ENCODE assay signal across 10 mouse cellular contexts in genomic region chr9:45048511-45048910, GRCm38 (mm10). TPM values are rescaled to one million over a fixed set of nuclear protein-coding genes. Genes with fewer than 3 reads are reported as not detected.
DNase-seq lines count a peak whose midpoint lies in the region; ATAC-seq and TF ChIP-seq lines count a peak whose summit lies in the region.
"Had no signal": no experiment of that assay in that cellular context is flagged by ENCODE, and none has a peak within 500 bp of the region (broad histone marks: within the 10 kb centered on the region; RNA-seq: fewer than 3 reads in every experiment).

No protein-coding gene starts in this region.

- H3K27me3 ChIP-seq in intestine, postnatal 0 days (replicated peaks; ENCODE audit: control insufficient read depth, insufficient read depth, low read length), result no peaks in the 10 kb centered on the region
- no peaks in the 10 kb centered on the region for H3K27me3 ChIP-seq in intestine, embryonic 16.5 days (replicated peaks; ENCODE audit: control insufficient read depth, insufficient read depth, low read length)
- H3K27me3 ChIP-seq in testis, adult 2 months (ENCODE audit: control insufficient read depth, insufficient read depth, low read length), result no peaks in the 10 kb centered on the region; the same call in 1 of the 2 replicates

- no peak; the same call in 1 of the 2 replicates for ATAC-seq in intestine, postnatal 0 days
- no peak for ATAC-seq in intestine, embryonic 16.5 days

- no peak overlapping the region for H3K4me3 ChIP-seq in intestine, postnatal 0 days (ENCODE audit: low read depth, low read length)
- no peak overlapping the region for H3K4me3 ChIP-seq in intestine, embryonic 16.5 days (ENCODE audit: low read length)
- H3K4me3 ChIP-seq in testis, adult 2 months (ENCODE audit: control insufficient read depth, low read depth, low read length), result no peak overlapping the region
- H3K4me3 ChIP-seq: embryonic facial prominence, embryonic 15.5 days had no signal

- 21% methylated on average over 4 of the region's 4 CpGs for WGBS in intestine, postnatal 0 days
- 29% methylated on average over 4 of the region's 4 CpGs for WGBS in intestine, embryonic 16.5 days

- H3K27ac ChIP-seq in intestine, postnatal 0 days (ENCODE audit: low read depth, low read length), result no peak overlapping the region
- no peak overlapping the region for H3K27ac ChIP-seq in intestine, embryonic 16.5 days (ENCODE audit: low read length)
- no peak overlapping the region for H3K27ac ChIP-seq in testis, adult 2 months (ENCODE audit: control insufficient read depth, insufficient read depth, low read depth, low read length)
- H3K27ac ChIP-seq: embryonic facial prominence, embryonic 15.5 days had no signal

- DNase-seq in testis, postnatal 10 days (ENCODE audit: low spot score), result no peak
- peak; percentile 28 for DNase-seq in c-Kit-positive CD71-negative TER-119-negative erythroid progenitor cells, embryonic 14.5 days (ENCODE audit: low read depth)
- DNase-seq in lung, postnatal 36 days, result peak; percentile 58
- no peak for DNase-seq in neural tube, embryonic 10.5 days (ENCODE audit: extremely low spot score, low spot score)
- DNase-seq in heart, adult 11 months, result no peak

- no peaks in the 10 kb centered on the region for H3K36me3 ChIP-seq in intestine, postnatal 0 days (ENCODE audit: control insufficient read depth, insufficient read depth)
- no peaks in the 10 kb centered on the region for H3K36me3 ChIP-seq in intestine, embryonic 16.5 days (ENCODE audit: control insufficient read depth, insufficient read depth, low read length)
- no peaks in the 10 kb centered on the region for H3K36me3 ChIP-seq in testis, adult 2 months (ENCODE audit: control insufficient read depth, insufficient read depth, low read length)
- H3K36me3 ChIP-seq: embryonic facial prominence, embryonic 15.5 days had no signal

- H3K4me1 ChIP-seq in intestine, postnatal 0 days (replicated peaks; ENCODE audit: control insufficient read depth, insufficient read depth, low read length), result no peaks in the 10 kb centered on the region
- H3K4me1 ChIP-seq in intestine, embryonic 16.5 days (ENCODE audit: control insufficient read depth, insufficient read depth, low read length), result no peaks in the 10 kb centered on the region
- peaks cover 7% of the 10 kb centered on the region for H3K4me1 ChIP-seq in testis, adult 2 months (ENCODE audit: control insufficient read depth, insufficient read depth, low read length)
- H3K4me1 ChIP-seq: embryonic facial prominence, embryonic 15.5 days had no signal

- TF ChIP-seq POLR2A in testis, adult 2 months (IDR thresholded peaks at IDR 0.05; ENCODE audit: control insufficient read depth, low read depth, low read length), result no peak

- TF ChIP-seq CTCF in intestine, postnatal 0 days (IDR thresholded peaks at IDR 0.05; ENCODE audit: low read depth), result peak; percentile 85
- TF ChIP-seq CTCF in testis, adult 2 months (IDR thresholded peaks at IDR 0.05; ENCODE audit: control insufficient read depth, insufficient read depth, insufficient replicate concordance, low read depth, low read length), result peak; percentile 33; the same call in 1 of the 2 replicates

- H3K9ac ChIP-seq in intestine, postnatal 0 days (ENCODE audit: low read depth, low read length), result no peak overlapping the region
- no peak overlapping the region for H3K9ac ChIP-seq in intestine, embryonic 16.5 days (ENCODE audit: low read depth, low read length)
- H3K9ac ChIP-seq: embryonic facial prominence, embryonic 15.5 days had no signal

- no peak overlapping the region for H3K4me2 ChIP-seq in intestine, postnatal 0 days (replicated peaks; ENCODE audit: low read depth)
- H3K4me2 ChIP-seq in intestine, embryonic 16.5 days (ENCODE audit: low read depth, low read length), result no peak overlapping the region
- H3K4me2 ChIP-seq: embryonic facial prominence, embryonic 15.5 days had no signal

- H3K9me3 ChIP-seq in intestine, postnatal 0 days (ENCODE audit: control insufficient read depth), result no peaks in the 10 kb centered on the region
- no peaks in the 10 kb centered on the region for H3K9me3 ChIP-seq in intestine, embryonic 16.5 days (ENCODE audit: control insufficient read depth, low read length)
- H3K9me3 ChIP-seq: embryonic facial prominence, embryonic 15.5 days had no signal

RNA-seq across cellular contexts. Expression of gene Mpzl3, which starts 6.5 kb away (rescaled TPM):
- polyA plus RNA-seq in intestine, postnatal 0 days (2015; fragmentation: Nextera tagmentation; extraction: Ambion mirVana), result 6.5 and 7.5 TPM in 2 replicates
- 6.2 and 7.0 TPM in 2 replicates for polyA plus RNA-seq in intestine, embryonic 16.5 days (2015; fragmentation: Nextera tagmentation; extraction: Ambion mirVana)
- 0.58 and 0.67 TPM in 2 replicates for polyA plus RNA-seq in testis, adult 2 months (2012; rRNA removed)

RNA-seq across cellular contexts. Expression of gene Mpzl2, which starts 8.9 kb away (rescaled TPM):
- 9.1 and 11.0 TPM in 2 replicates for polyA plus RNA-seq in intestine, postnatal 0 days (2015; fragmentation: Nextera tagmentation; extraction: Ambion mirVana)
- polyA plus RNA-seq in intestine, embryonic 16.5 days (2015; fragmentation: Nextera tagmentation; extraction: Ambion mirVana), result 25.7 and 29.1 TPM in 2 replicates
- 0.65 and 1.7 TPM in 2 replicates for polyA plus RNA-seq in testis, adult 2 months (2012; rRNA removed)

RNA-seq across cellular contexts. Expression of gene Jaml, which starts 30.5 kb away (rescaled TPM):
- 221 and 255 TPM in 2 replicates for polyA plus RNA-seq in intestine, postnatal 0 days (2015; fragmentation: Nextera tagmentation; extraction: Ambion mirVana)
- polyA plus RNA-seq in intestine, embryonic 16.5 days (2015; fragmentation: Nextera tagmentation; extraction: Ambion mirVana), result 100 and 102 TPM in 2 replicates
- polyA plus RNA-seq in testis, adult 2 months (2012; rRNA removed), result not detected in 2 replicates

RNA-seq across cellular contexts. Expression of gene Cd3e, which starts 39.1 kb away (rescaled TPM):
- polyA plus RNA-seq in intestine, postnatal 0 days (2015; fragmentation: Nextera tagmentation; extraction: Ambion mirVana), result 0.37 and 0.74 TPM in 2 replicates
- 0.71 and 1.1 TPM in 2 replicates for polyA plus RNA-seq in intestine, embryonic 16.5 days (2015; fragmentation: Nextera tagmentation; extraction: Ambion mirVana)
- 0.07 and 0.43 TPM in 2 replicates for polyA plus RNA-seq in testis, adult 2 months (2012; rRNA removed)
- polyA plus RNA-seq: stomach, embryonic 14.5 days had no signal

Comparison
In these comparisons a context has a peak if more than half of its experiments do, and no peak if none do; other contexts are left out.
1. DNase-seq: peak in c-Kit-positive CD71-negative TER-119-negative erythroid progenitor cells, embryonic 14.5 days (single experiment) and lung, postnatal 36 days (single experiment); none in testis, postnatal 10 days (single experiment), neural tube, embryonic 10.5 days (single experiment) and heart, adult 11 months (single experiment).
2. RNA of gene Jaml, which starts 30.5 kb away (polyA plus RNA-seq): 221 to 255 TPM in intestine, postnatal 0 days and 100 to 102 TPM in intestine, embryonic 16.5 days; not detected in testis, adult 2 months; every median in the first group is over 100 times any median in the second.